Mouse (Mus musculus): Measurements from ENCODE around the gene Clta. TPM values are rescaled to one million over a fixed set of nuclear protein-coding genes. Genes with fewer than 3 reads are reported as not detected.

Gene Clta
- polyA plus RNA-seq, 1 experiment: 273 TPM

- H3K4me3 ChIP-seq: no peak overlapping the region
- H3ac ChIP-seq (ENCODE audit: control insufficient read depth, insufficient read length): no peak overlapping the region
- H3K36me3 ChIP-seq (ENCODE audit: control insufficient read depth, insufficient read depth): no peaks in the 10 kb centered on the region
- no peaks in the 10 kb centered on the region for H3K27me3 ChIP-seq (ENCODE audit: control insufficient read depth, insufficient read depth, insufficient read length)
- H3K79me2 ChIP-seq (ENCODE audit: control insufficient read depth, insufficient read depth): no peaks in the 10 kb centered on the region
- TF ChIP-seq POLR2A (IDR thresholded peaks at IDR 0.05; ENCODE audit: insufficient read length, low read depth) (no peak), TCF12 (IDR thresholded peaks at IDR 0.05; ENCODE audit: insufficient read depth, poor library complexity, severe bottlenecking) (no peak), TCF3 (IDR thresholded peaks at IDR 0.05; ENCODE audit: insufficient read length, low read depth) (no peak), USF1 (IDR thresholded peaks at IDR 0.05; ENCODE audit: low read depth) (no peak), CEBPB (IDR thresholded peaks at IDR 0.05; ENCODE audit: insufficient read depth, poor library complexity, severe bottlenecking) (no peak), MYOD1 (IDR thresholded peaks at IDR 0.05; ENCODE audit: control insufficient read depth in 1 of 3, insufficient read length in 2 of 3, low read depth in 2 of 3) (no peak), REST (IDR thresholded peaks at IDR 0.05; ENCODE audit: insufficient read depth, insufficient read length) (no peak), POLR2AphosphoS2 (IDR thresholded peaks at IDR 0.05; ENCODE audit: insufficient read length, low read depth) (no peak), MAX (IDR thresholded peaks at IDR 0.05; ENCODE audit: low read depth) (no peak), MYOG (IDR thresholded peaks at IDR 0.05; ENCODE audit: control insufficient read depth in 1 of 3, insufficient read depth in 1 of 3, insufficient read length in 2 of 3, low read depth in 2 of 3) (no peak), SRF (IDR thresholded peaks at IDR 0.05; ENCODE audit: control insufficient read depth, insufficient read length, low read depth) (no peak), E2F4 (IDR thresholded peaks at IDR 0.05; ENCODE audit: insufficient read depth) (no peak)
- no peak overlapping the region for H3K4me2 ChIP-seq (ENCODE audit: low read depth)
Observed at GRCm38 (mm10) chr4:44044685-44045356, 40.6 kb downstream of the Clta start.

DNA sequence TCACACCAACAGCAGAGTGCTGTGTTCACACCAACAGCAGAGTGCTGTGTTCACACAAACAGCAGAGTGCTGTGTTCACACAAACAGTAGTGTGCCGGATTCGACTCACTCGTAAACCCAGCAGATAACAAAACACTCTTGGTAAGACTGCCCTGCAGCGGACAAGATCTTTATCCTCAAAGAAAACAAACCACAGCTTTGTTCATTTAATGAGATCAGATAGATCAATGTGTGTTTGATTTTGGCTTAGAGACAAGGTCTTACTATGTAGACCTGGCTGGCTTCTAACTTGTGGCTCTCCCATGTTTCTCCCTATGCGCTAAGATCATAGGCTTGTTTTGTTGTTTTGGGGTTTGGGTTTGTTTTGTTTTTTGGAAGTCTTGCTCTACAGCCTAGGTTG lies 41.8 kb downstream of the Clta start:
- Histone ChIP-seq H3K27me3 (ENCODE audit: control insufficient read depth, insufficient read depth, insufficient read length) (no peaks in the 10 kb centered on the region), H3ac (ENCODE audit: control insufficient read depth, insufficient read length) (no peak overlapping the region), H3K4me2 (ENCODE audit: low read depth) (no peak overlapping the region), H3K36me3 (ENCODE audit: control insufficient read depth, insufficient read depth) (no peaks in the 10 kb centered on the region), H3K79me2 (ENCODE audit: control insufficient read depth, insufficient read depth) (no peaks in the 10 kb centered on the region), H3K4me3 (no peak overlapping the region)
- TF ChIP-seq MYOD1 (IDR thresholded peaks at IDR 0.05; ENCODE audit: control insufficient read depth in 1 of 3, insufficient read length in 2 of 3, low read depth in 2 of 3) (no peak), REST (IDR thresholded peaks at IDR 0.05; ENCODE audit: insufficient read depth, insufficient read length) (no peak), CEBPB (IDR thresholded peaks at IDR 0.05; ENCODE audit: insufficient read depth, poor library complexity, severe bottlenecking) (no peak), E2F4 (IDR thresholded peaks at IDR 0.05; ENCODE audit: insufficient read depth) (no peak), TCF3 (IDR thresholded peaks at IDR 0.05; ENCODE audit: insufficient read length, low read depth) (no peak), USF1 (IDR thresholded peaks at IDR 0.05; ENCODE audit: low read depth) (no peak), POLR2A (IDR thresholded peaks at IDR 0.05; ENCODE audit: insufficient read length, low read depth) (no peak), MYOG (IDR thresholded peaks at IDR 0.05; ENCODE audit: control insufficient read depth in 1 of 3, insufficient read depth in 1 of 3, insufficient read length in 2 of 3, low read depth in 2 of 3) (no peak), MAX (IDR thresholded peaks at IDR 0.05; ENCODE audit: low read depth) (no peak), POLR2AphosphoS2 (IDR thresholded peaks at IDR 0.05; ENCODE audit: insufficient read length, low read depth) (no peak), SRF (IDR thresholded peaks at IDR 0.05; ENCODE audit: control insufficient read depth, insufficient read length, low read depth) (no peak), TCF12 (IDR thresholded peaks at IDR 0.05; ENCODE audit: insufficient read depth, poor library complexity, severe bottlenecking) (no peak)

- no peak overlapping the region for H3K4me2 ChIP-seq (ENCODE audit: low read depth)
- H3ac ChIP-seq (ENCODE audit: control insufficient read depth, insufficient read length): no peak overlapping the region
- TF ChIP-seq POLR2A (IDR thresholded peaks at IDR 0.05; ENCODE audit: insufficient read length, low read depth) (no peak), E2F4 (IDR thresholded peaks at IDR 0.05; ENCODE audit: insufficient read depth) (no peak), SRF (IDR thresholded peaks at IDR 0.05; ENCODE audit: control insufficient read depth, insufficient read length, low read depth) (no peak), MYOG (IDR thresholded peaks at IDR 0.05; ENCODE audit: control insufficient read depth in 1 of 3, insufficient read depth in 1 of 3, insufficient read length in 2 of 3, low read depth in 2 of 3) (no peak), TCF12 (IDR thresholded peaks at IDR 0.05; ENCODE audit: insufficient read depth, poor library complexity, severe bottlenecking) (no peak), TCF3 (IDR thresholded peaks at IDR 0.05; ENCODE audit: insufficient read length, low read depth) (no peak), MYOD1 (IDR thresholded peaks at IDR 0.05; ENCODE audit: control insufficient read depth in 1 of 3, insufficient read length in 2 of 3, low read depth in 2 of 3) (no peak), POLR2AphosphoS2 (IDR thresholded peaks at IDR 0.05; ENCODE audit: insufficient read length, low read depth) (no peak), REST (IDR thresholded peaks at IDR 0.05; ENCODE audit: insufficient read depth, insufficient read length) (no peak)
- no peaks in the 10 kb centered on the region for H3K36me3 ChIP-seq (ENCODE audit: control insufficient read depth, insufficient read depth)
- no peak overlapping the region for H3K4me3 ChIP-seq
- H3K27me3 ChIP-seq (ENCODE audit: control insufficient read depth, insufficient read depth, insufficient read length): no peaks in the 10 kb centered on the region
- H3K79me2 ChIP-seq (ENCODE audit: control insufficient read depth, insufficient read depth): no peaks in the 10 kb centered on the region
Observed at GRCm38 (mm10) chr4:44049812-44050211, 45.6 kb downstream of the Clta start.

GRCm38 (mm10) chr4:44059674-44060073 lies 55.4 kb downstream of the Clta start:
- H3K4me2 ChIP-seq (ENCODE audit: low read depth): no peak overlapping the region
- H3K27me3 ChIP-seq (ENCODE audit: control insufficient read depth, insufficient read depth, insufficient read length): no peaks in the 10 kb centered on the region
- no peak for TF ChIP-seq CEBPB (IDR thresholded peaks at IDR 0.05; ENCODE audit: insufficient read depth, poor library complexity, severe bottlenecking)
- TF ChIP-seq E2F4 (IDR thresholded peaks at IDR 0.05; ENCODE audit: insufficient read depth): no peak
- TF ChIP-seq TCF12 (IDR thresholded peaks at IDR 0.05; ENCODE audit: insufficient read depth, poor library complexity, severe bottlenecking): no peak
- TF ChIP-seq POLR2A (IDR thresholded peaks at IDR 0.05; ENCODE audit: insufficient read length, low read depth): no peak
- TF ChIP-seq SRF (IDR thresholded peaks at IDR 0.05; ENCODE audit: control insufficient read depth, insufficient read length, low read depth): no peak
- no peak for TF ChIP-seq USF1 (IDR thresholded peaks at IDR 0.05; ENCODE audit: low read depth)
- TF ChIP-seq MAX (IDR thresholded peaks at IDR 0.05; ENCODE audit: low read depth): no peak
- TF ChIP-seq REST (IDR thresholded peaks at IDR 0.05; ENCODE audit: insufficient read depth, insufficient read length): no peak
- H3K79me2 ChIP-seq (ENCODE audit: control insufficient read depth, insufficient read depth): no peaks in the 10 kb centered on the region
- H3ac ChIP-seq (ENCODE audit: control insufficient read depth, insufficient read length): no peak overlapping the region
- H3K4me3 ChIP-seq: no peak overlapping the region
- no peaks in the 10 kb centered on the region for H3K36me3 ChIP-seq (ENCODE audit: control insufficient read depth, insufficient read depth)
